Mouse (Mus musculus): ENCODE results near the gene Taf8.
"Not testable (repeated sequence)": the region's sequence is repeated elsewhere in the genome, so short reads cannot be mapped to it uniquely, and the experiment has no call there.

Taf8 gene

DNA sequence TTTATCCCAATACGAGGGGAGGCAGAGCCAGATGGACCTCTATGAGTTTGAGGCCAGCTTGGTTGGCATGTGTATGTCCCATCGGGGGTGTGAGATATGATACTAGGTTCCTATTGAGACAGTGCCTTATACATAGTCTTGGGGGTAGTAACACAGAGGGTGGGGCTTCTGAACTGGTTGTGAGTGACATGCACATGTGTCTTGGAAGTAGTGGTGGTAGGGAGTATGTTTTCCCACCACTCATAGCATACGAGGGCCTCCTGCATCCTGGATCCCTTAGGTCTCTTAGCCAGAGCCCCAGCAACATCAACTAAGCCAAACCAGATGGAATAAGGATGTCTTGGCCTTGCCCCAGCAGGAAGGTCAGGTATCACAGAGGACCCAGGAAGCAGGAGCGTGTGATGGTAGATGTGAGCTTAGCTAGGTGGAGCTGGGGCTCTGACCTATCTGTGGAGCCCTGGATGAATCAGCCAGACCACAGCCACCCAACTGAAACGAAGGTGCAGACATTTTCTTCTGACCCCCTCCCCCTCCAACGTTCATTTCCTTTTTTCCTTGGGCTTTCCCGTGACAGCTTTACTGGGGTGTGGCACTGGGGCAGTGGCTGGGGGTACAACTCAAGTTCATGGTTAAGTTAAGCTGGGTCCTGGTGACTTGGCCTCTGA, 13.2 kb upstream of the Taf8 start:
- DNase-seq = peak; percentile 92

DNA sequence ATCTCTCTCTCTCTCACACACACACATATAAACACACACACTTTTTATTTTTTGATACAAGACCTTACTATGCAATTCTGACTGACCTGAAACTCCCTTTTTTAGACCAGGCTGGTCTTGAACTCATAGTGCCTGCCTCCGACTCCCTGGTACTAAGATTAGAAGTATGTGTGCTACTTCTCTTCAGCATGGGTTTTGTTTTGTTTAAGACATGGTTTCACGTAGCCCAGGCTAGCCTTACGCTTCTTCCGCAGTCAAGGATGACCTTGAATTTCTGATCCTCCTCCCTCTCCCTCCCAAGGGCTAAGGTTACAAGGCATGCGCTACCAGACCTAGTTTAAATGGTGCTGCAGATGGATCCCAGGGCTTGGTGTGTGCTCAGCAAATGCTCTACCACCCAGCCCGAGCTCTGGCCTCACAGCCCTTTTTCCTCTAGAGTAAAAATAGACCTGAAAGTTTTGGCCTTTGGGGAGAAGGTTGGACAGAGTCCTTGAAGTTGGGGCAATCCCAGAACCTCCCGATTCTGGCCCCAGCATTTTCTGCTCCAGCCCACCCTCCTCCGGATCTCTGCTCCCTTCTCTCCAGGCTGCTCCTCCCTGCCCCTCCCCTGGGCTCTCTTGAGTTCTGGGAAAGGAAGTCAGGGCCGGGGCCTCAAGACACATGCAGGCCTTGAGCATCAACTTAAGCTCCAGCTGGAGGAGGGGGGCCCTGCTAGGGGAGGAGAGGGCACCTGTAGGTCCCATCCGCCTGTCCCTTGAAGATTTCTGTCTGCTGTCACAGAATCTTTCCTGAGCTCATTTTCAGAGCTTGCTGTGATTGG, 11.1 kb upstream of the Taf8 start:
- DNase-seq = peak; percentile 98

DNA sequence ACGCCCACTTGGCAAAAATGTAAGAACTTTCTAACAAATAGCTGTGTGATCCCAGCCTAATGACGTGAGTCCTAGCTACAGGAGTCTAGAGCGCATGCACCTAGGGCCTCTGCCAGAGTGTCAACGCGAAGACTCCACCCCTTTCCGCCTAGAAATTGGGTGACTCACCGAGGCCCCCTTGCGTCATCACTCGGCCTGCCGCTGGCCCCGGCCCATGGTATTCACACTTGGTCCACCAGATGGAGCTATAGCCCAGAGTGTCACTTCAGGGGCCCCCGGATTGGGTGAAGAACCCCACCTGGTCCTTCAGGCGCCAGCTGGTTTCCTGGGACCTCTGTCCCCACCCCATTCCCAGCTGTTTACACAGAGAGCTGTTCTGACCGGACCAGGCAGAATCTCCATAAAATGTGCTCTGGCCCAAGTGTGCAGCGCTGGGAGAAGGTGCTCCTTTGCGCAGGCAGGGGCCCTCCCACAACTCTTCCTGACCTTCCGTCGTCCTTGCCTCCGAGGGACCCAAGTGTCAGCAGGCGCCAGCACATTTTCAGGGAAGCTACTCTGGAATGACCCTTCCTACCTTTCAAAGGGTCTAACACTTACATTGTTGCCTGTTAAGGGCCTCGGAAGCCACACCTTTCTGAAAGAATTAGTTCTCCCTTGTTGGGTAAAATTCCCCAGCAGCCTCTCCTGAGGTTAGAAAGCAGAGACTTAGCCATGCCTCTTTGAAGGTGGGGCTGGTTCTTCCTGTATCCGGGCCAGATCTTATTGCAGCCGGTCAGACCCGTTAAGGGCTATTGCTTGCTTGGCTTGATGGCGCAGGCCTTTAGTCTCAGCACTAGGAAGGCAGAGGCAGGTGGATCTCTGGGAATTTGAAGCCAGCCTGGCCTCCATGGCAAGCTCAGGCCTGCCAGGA, 9.3 kb upstream of the Taf8 start:
- peak; percentile 100 for DNase-seq

DNA sequence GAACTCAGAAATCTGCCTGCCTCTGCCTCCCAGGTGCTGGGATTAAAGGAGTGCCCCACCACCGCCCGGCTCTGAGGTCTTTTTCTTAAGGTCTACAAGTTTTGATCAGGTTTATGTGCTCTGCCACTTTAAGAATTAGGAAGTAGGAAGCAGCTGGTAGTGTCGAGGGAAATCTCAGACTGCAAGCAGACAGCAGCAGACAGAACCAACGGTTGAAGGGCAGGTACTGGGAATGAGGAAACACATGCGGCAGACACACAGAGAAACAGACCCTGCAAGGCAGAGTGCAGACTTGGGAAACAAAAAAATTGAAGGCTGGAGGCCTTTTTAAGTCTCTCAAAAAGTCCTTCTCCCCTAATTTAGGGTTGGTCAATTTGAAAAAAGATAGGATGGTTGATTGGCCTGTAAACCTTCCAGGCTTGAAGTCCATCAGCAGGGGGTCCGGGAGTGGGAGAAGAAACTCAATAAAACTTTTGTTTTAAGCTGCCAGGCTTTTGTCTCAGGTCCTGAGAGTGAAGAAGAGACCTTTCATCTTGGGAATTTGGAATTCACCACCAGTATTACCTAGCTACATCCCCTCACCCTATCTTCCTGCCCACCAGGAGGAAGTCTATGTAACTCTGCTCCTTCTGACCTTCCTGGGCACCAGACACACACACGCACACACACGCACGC, 7.1 kb upstream of the Taf8 start:
- DNase-seq = peak; percentile 95

DNA sequence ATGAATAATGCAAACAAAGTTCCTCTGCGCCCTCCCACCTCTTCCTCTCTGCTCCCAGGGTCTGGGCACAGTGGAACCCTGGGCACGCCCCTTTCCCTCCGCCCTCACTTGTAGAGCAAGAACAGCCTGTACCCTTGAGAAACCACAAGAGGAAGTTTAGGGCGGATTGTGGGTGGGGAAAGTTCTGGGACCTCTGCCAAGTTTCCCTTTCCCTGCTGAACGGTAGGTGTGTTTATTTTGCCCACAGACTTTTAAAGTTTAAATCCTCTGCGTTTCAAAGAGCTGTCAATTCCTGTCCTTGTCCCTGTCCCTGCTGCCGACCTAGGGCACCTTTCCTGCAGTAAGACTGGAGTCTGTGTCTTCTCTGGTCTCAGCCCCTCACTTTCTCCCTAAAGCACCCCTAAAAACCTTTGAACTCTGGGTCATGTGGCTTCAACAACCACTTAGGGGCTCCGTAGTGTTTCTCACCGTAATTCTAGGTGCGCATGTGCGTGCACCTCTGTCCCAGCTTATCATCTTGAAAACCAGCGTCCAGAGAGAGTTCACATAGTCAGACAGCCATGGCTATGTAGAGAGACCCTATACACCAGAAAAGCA, 6.0 kb upstream of the Taf8 start:
- peak; percentile 100 for DNase-seq

DNA sequence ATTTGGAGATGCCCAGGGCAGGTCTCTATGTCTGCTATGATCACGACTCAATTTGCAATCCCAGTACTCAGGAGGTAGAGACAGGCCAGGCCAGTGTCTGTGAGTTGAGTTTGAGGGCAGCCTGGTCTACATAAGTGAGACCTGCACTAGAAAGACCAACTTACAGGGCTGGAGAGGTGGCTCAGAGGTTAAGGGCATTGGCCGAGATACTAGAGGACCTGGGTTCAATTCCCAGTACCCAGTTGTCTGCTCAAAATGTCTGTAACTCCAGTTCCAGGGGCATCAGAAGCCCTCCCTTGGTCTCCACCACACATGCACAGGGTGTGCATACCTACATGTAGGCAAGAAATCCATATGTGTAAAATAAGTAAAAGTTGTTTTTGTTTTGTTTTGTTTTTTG, 5.4 kb upstream of the Taf8 start:
- peak; percentile 94 for DNase-seq

DNA sequence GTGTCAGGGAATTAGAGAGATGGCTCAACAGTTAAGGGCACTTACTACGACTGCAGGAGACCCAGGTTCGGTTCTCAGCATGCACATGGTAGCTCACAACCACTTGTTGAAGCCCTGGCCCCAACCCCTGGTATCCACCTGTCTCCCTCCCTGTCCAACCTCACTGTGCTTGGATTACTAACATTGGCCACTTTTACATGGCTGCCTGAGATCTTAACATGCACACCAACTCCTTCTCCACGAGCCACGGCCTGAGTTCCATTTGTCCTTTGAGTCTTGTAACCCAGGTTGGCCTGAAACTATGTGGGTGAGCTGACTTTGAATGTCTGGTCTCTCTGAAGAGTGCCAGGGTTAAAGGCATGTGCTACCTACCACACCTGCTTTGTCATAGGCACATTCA, 4.6 kb upstream of the Taf8 start:
- DNase-seq = peak; percentile 94

DNA sequence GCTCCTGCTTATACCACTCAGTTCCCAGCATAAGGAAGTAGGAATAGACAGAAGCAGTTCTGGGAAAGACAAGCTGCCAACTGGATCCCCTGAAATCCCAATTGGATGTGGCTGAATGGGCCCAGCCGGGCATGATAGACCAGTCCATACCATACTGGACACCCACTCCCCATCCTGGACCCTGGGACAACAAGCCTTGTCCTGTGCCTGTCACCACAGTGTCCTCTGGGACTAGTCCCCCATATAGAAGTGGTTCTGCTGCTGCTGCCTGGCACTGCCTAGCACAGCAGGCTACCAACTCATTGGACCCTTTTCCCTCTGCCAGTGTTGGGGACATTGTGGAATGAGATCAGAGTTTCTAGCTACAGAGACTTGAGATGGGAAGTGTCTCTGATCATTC, 4.0 kb upstream of the Taf8 start:
- DNase-seq = peak; percentile 95

DNA sequence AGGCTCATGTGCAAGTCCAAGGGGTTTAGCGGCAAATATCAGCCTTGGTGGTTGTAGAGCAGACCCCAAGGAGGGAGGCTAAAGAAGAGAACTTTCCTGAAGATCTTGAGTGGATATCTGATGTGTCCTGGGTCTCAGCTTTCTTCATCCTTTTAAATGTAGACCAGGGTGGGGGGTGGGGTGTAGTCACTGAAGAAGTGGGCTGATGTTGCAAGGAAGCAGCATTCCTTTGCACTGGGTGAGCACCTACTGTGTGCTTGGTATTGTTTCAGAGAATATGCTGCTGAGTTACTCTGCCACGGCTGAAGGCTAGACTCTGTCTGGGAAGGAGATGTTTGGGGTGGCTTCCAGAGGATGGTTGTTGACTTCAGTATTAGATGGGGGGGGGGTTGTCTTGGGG, 3.5 kb upstream of the Taf8 start:
- DNase-seq = peak; percentile 93

DNA sequence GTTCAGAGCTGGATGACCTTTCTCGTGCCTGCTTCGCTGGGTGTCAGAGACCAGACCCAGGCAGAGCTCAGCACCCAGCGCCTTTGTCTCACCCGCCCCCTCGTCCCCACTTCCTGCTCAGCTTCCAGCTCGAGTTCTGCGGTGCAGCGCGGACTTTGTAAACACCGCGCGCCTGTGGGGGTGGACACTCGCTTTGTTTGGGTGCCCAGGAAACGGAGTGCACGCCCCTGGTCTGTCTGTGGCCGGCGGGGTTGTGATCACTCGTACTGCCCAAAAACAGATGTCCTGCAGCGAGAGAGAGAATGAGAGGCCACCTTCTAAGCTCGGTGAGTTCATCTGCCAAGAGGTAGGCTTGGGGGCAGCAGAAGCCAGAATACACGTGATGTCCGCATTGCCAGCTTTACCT, 2.9 kb upstream of the Taf8 start, which contains the start of gene Ccnd3:
Gene Ccnd3, plus strand, starts transcription at position 111 of the 406 bp plus-strand sequence.
- DNase-seq = peak; percentile 99

DNA sequence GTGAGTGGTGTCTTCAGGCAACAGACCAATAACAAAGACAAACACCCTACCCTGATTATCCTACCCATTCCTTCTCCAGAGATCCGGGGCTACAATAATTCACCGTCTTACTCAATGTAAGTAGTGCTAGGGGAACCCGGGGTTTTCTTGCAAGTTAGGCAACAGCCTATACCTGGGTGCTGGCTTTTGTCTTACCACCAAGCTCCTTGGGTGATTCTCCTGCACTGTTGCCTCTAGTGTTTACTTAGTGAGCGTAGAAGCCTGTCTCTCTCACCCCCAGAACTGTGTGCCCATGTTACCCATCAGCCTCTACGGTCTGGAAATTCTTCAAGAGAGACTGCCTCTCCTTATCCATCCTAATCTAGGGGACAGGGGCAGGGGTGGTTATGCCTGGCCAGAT, 2.1 kb upstream of the Taf8 start:
- no peak for DNase-seq

DNA sequence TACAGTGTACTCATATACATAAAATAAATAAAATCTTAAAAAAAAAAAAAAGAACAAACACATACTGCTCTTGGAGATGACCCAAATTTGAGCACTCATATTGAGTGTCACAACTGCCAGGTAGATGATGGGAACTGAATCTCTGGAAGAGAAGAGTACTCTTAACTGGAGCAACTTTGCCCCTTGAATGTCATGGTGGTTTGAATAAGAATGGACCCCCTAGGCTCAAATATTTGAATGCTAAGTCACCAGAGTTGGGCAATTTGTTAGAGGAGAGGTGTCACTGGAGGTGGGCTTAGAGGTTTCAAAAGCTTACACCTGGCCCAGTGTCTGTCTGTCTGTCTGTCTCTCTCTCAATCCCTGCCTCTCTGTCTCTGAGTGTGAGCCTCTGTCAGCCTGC, 1.6 kb upstream of the Taf8 start:
- DNase-seq = no peak

DNA sequence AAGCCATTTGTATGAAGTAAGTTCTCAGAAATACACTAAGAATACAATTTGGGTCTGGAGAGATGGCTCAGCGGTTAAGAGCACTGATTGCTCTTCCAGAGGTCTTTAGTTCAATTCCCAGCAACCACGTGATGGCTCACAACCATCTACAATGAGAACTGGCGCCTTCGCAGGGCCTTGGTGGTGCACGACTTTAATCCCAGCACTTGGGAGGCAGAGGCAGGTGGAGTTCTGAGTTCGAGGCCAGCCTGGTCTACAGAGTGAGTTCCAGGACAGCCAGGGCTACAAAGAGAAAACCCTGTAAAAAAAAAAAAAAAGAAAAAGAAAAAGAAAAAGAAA, 584 bp upstream of the Taf8 start:
- DNase-seq = not testable (repeated sequence)

DNA sequence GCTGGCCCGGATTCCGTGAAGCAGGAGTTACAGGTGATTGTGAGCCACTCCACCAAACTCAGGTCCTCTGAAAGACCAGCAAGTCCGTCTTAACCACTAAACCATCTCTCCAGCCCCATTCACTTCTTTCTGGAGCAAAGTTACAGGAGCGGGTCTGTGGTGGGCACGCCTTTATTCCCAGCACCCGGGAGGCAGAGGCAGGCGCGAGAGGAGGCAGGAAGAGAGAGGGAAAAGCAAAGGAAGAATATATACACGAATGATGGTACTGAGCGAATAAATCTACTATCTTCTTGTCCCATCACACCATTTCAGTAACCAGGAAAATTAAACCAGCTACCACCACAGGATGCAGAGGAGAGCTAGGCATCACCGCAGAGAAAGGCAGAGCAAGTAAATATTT, 561 bp downstream of the Taf8 start:
- no peak for DNase-seq

DNA sequence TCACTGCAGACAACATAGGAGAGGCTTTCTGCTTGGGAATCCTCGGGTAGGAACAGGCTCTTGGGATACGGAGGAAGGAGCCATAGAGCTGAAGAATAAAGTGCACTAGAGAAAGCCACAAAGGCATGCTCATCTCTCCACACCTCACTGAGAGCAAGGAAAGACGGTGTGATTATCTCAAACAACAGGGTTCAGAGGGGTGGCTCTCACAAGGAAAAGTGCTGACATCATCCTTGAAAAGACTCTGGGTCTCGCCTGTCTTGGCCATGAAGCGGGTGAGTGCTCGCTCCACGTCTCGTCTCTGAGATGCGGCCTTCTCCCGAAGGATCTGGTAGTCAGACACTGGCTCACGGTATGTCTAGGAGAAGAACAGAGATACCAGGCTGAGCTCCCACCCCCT, 8.0 kb downstream of the Taf8 start:
- DNase-seq = no peak

DNA sequence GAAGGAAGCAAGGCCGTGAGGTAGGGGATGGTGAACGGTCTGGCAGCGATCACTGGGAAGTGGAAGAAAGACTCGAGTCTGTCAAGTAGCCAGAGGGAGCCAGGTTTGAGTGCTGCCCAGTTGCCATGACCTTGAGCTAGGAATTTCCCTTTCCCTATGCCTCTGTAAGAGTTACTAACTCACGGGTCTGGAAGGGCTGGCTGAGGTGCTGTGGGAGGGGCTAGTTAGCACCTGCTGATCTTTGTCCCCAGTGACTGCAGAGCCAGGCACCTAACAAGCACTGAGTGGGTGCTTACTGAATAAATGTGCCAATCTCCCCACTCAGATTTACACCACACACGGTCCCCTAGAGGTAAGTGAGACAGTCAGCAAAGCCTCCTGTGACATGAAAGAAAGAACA, 8.4 kb downstream of the Taf8 start:
- no peak for DNase-seq

DNA sequence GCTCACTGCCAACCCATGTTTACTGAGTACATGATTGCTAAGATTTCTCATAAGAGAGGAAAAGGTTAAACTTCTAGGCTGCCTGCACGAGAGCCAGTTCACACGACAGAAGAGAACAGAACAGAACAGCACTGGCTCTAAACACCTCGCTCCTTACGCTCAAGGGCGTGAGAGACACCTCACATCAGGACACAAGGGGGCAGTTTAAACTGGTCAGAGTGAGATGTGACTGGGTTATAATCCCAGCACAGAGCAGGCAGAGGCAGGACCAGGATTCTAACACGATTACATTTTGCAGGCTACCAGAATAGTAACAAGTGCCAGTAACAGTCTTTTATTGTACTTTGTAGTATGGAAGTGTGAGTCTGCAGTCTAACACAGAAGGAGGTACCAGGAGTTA, 9.4 kb downstream of the Taf8 start:
- no peak for DNase-seq

DNA sequence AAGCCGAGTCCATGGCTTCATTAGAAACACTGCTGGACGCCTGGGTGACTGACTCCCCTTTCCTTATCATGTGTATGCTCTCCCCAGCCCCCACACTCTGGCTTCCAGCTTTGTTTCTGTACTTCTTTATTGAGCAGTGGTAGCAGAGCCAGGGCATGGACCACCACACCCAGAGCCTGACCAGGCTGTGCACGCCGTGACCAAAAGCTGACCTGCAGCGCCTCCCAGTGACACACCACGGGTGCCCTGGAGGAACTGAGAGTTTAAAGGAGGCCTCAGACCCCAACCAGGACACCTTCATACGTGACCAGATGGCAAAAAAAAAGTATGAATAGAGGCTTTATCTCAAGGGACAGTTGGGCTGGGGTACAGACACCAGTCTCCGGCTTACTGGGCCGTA, 11.3 kb downstream of the Taf8 start:
- no peak for DNase-seq

DNA sequence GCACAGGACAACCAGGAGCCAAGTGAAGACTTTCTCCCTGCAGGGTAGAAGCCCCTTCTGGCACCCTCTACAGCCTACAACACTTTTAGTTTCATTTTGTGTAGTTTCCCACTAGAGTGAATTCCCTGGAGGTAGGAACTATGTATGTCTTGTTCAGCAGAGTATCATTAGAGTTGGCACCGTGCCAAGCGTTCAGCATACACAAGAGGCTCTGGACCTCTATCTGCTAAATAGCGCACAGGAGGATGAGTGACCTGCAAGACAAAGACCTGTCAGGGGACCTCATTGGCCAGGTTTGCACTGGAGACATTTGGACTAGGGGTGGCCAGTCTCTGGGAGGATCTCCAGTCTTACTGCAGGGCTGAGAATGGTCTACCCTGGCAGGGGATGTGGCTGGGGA, 16.3 kb downstream of the Taf8 start:
- DNase-seq = no peak

DNA sequence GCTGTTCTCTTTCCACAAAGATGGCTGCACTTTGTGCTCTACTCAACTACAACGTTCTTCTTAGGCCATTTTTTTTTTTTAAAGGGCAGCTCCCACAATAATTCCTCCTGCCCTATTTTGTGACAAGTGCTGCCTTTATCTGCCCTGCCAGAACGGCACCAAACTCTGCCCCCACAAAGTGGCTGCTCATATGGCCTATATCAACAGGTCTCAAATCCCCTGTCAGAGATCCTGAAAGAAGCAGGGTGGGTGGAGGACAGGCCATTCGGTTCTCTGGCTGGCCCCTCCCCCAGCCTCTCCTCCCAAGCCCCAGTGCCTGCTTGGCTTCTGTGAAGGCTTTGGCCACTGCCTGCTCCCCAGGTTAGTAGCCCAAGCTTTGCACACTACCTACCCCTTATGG, 17.1 kb downstream of the Taf8 start:
- DNase-seq = no peak

DNA sequence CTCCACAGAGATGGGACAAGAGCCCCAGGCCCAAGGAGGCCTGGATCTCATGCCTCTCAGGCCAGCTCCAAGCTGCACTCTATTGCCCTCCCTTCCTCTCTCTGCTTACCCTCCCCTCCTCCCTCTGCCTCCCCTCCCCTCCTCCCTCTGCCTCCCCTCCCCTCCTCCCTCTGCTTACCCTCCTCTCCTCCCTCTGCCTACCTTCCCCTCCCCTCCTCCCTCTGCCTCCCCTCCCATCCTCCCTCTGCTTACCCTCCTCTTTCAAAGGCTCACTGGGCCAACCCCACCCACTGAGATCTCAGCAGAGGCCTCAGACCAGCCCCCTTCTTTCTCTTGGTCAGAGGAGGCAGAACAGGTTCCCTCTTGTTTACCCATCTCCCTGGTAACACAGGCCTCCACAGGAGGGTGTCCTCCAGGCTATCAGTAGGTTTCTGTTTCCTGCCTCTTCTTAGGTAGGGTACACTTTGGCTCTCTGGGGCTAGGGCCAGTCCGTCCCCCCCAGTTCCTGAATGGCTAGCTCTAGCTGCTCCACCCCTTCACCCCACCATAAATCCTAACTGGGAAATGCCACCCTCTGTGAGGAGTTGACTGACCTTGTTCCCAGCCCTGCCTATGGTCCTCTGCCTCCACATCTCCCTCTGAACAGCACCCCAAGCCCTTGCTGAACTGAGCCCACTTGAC, 17.7 kb downstream of the Taf8 start:
- DNase-seq = no peak

DNA sequence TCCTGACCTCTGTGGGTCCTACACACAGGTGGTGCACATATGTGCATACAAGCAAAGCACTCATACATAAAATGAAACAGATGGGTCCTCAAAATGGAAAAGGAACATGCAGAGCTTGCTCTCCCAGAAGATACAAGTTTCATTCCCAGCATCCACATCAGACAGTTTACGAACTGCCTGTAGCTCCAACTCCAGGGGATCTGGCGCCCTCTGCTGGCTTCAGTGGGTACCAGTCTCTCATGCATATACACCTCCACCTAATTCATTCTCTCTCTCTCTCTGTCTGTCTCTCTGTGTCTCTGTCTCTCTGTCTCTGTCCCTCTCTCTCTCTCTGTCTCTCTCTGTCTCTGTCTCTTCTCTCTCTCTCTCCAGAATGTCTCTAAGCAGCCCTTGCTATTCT, 19.7 kb downstream of the Taf8 start:
- no peak for DNase-seq
